Mouse (Mus musculus) activated CD4-positive, CD25-positive, alpha-beta regulatory T cell, adult 4 months (primary cell): Measurements from ENCODE around the gene Ndufaf2. TPM values are rescaled to one million over a fixed set of nuclear protein-coding genes. Genes with fewer than 3 reads are reported as not detected.
A peak's percentile ranks its signal among the peaks of the same experiment; 100 is the strongest.

Source experiments
- ATAC-seq: one replicate; pipeline ENCODE4 v1.8.0; 2017
- polyA plus RNA-seq, 2 experiments: library from polyadenylated mRNA; unstranded; fragments of 100-300 nt; shearing (Covaris generic); gene quantifications; one replicate each; pipeline ENCODE4 v1.2.1; 2017

The Ndufaf2 gene
- 10 to 100 TPM; 36.9 to 39.8 TPM for polyA plus RNA-seq

DNA sequence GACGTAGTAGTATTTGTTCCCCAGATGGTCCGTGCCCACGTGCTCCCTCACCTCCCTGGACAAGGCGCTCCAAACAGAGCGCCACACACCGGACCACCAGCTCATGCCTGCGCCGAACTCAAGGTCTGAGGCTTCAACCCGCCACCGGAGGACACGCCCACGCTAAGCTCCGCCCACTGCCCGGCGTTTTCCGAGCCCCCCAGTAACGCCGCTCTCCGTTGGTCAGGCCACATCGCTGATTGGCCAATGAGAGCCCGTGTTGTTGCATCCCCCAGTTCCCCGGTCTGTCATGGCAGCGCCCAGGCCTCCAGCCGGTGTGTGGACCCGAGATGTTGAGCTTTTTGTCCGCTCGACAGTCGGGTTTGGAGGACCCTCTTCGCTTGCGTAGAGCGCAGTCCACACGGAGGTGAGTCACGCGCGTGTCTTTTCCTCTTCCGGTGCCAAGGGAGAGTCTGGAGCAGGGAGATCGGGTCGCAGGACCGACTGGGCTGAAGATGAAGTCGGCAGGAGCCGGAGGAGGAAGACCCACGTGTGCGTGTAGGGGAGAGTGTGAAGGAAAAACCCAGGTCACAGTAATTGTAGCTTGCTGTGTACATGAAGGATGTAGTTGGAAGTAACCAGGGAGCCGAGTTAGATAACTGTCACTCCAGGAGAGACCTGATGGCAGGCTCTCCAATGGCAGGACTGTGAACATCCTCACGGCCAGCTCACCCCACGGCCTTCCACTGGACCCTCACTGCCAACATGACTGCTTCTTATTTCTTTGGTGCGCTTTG lies at the start of gene Ndufaf2, which contains the start of gene Ercc8:
Gene Ndufaf2 (minus strand): TSS at position 159 of the 776 bp plus-strand sequence.
Gene Ercc8 (plus strand): TSS at position 267 of the 776 bp plus-strand sequence.
- ATAC-seq, result peak; percentile 91

DNA sequence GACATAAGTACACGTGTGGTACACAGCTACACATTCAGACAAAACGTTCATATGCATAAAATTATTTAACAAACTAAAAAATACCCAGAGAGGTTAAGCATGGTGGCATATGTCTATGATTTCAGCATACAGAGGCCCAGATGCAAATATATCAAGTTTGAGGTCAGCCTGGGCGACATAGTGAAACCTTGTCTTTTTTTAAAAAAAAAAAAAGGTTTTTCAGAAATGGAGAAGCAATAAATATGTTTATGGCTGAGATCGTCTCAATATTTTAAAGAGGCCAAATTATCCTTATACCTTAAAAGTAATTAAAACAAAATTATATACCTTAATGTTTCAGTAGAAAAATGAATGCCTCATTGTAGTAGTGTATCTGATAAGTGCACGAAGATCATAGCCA lies 49.7 kb upstream of the Ndufaf2 start:
- no peak for ATAC-seq

DNA sequence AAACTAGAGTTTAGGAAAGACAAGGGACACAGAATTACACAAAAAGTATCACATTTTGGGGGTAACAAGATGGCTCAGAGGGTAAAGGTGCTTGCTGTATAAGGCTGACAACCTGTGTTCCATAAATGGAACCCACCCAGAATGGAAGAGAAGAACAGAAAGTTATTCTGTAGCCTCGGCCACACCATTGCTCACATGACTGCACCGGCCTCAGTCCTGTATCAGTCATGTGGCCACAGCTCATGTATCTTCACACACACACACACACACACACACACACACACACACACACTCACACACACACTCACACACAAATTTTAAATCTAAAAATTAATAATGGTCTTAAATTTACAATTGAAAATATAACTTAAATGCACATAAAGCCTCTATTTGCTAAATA lies 49.0 kb upstream of the Ndufaf2 start:
- ATAC-seq, result no peak

DNA sequence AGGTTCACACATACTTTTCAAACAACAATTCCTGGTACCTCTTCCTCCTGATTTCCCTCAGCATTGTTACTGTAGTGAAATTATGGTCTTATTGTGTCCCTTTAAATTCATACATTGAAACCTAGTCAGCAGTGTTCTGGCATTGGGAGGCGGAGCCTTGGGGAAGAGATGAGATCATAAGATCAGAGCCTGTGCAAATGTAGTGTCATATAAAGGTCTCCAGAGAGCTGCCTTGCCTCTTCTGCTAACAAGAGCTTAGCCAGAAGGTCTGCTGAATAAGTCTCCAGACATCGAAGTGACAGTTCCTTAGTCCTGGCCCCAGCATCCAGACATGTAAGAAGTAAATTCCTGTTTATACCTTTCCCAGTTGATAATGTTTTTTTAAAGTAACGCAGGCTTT lies 46.4 kb upstream of the Ndufaf2 start:
- ATAC-seq, result no peak

DNA sequence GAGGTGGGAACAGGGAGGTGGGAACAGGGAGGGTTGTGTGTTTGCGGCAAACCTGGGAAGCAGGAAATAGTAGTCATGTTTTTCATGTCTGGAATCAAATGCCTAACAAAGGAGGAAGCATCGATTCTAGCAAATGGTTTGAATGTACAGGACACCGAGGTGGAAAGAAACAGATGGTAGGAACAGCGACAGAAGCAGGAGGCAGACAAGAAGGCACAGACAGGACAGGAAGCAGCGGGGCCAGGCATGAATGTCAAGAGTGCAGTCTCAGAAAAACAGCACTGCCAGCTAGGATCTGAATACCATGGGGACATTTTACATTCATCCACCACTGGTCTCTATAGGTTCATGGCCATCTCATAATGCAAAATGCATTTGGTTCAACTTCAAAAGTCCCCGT lies 37.1 kb upstream of the Ndufaf2 start:
- no peak for ATAC-seq

DNA sequence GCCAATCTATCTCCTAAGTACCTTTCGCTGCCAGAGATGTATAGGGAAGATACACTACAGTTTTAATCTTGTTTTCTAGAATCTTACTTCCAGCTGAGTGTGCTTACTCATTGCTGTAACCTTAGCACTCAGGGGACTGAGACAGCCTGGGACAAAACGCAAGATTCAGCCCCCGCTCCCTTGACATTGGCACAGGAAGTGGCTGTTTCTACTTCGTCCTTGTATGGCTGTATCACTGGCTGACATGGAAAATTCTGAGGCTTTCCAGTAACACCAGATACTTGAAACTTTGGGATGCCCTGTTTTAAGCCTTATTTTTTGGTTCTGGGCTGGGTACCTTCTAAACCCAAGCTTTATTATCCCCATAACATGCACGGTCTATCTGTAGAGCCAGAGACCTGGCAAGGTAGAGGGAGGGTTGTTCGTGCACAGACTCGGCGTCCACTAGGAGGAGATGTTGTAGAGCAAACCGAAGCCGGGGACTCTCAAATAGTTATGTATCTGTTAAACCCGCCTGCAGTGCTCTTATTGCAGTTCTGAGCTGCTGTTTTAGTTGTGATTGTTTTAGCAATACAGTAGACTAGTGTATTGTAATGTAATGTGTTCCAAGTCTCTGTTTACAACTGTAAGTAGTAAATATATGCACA lies 32.8 kb upstream of the Ndufaf2 start:
- ATAC-seq, result peak; percentile 87

DNA sequence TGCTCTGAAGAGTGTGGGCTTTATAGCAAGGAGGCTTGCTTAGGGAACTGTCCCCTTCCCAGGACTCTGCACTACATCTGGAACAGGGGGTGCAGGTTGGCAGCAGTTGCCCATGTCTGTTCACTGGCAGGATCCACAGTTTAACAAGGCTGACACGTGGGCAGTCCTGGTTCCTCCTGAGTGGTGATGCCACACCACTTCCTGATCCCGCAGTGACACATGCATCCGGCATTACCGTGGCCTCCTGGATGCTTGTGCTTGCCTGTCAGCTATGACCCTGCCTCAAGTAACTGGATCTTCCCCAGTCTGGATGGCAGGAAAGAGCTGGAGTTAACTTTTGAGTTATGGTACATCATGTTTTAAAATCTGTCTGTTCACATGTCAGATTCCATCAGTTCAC lies 29.6 kb upstream of the Ndufaf2 start:
- no peak for ATAC-seq

DNA sequence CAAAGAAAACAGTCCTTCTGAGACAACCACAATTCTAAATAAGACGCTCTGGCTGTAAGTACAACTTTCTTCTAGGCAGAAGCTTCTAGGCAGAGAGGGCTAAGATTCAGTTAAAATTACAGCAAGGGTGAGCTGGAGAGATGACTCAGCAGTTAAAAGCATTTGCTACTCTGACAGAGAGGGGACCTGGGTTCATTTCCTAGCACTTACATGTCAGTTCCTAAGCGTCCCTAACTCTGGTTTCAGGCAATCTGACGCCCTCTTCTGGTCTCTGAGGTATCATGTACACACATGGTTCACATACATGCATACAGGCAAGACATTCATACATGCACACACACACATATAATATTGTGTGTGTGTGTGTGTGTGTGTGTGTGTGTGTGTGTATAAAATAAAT lies 27.1 kb upstream of the Ndufaf2 start:
- ATAC-seq, result no peak

DNA sequence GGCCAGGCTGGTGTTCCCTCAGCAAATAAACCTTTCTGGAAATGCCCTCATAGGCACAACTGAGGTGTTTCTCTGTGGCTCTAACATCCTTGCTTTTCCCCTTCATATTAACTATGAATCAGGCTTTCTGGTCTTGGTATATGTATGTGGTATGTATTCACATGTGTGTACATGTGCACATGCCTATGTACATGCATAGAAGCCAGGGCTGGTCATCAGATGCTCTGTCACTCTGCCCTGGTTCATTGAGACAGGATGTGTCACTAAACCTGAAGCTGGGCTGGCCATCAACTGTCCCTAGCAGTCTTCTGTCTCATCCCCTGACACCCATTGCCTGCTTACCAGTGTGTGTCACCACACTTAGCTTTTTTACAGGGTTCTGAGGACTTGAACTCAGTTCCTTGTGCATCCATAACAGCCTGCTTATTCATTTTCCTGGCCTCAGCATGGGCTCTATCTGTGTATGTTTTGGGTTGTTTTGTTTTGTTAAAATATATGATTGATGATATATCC lies 26.4 kb upstream of the Ndufaf2 start:
- no peak for ATAC-seq

DNA sequence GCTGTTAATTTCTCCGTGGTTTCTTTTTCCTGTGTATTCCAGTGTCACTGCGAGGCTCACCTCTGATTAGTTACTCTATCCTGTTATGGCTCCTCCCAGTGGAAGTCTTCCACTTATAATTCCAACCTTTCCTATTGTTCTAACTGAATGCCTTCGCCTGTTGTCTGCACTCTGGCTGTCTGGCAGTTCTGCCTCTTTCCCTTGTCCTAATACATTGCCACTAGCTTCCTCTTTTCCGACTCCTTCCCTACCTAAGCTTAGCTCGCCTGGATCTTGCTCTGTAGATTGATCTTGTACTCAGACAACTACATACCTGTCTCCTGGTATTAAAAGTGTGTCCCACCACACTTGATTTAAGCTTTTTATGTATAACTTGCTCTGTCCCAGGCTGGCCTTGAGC lies 22.4 kb upstream of the Ndufaf2 start:
- no peak for ATAC-seq

DNA sequence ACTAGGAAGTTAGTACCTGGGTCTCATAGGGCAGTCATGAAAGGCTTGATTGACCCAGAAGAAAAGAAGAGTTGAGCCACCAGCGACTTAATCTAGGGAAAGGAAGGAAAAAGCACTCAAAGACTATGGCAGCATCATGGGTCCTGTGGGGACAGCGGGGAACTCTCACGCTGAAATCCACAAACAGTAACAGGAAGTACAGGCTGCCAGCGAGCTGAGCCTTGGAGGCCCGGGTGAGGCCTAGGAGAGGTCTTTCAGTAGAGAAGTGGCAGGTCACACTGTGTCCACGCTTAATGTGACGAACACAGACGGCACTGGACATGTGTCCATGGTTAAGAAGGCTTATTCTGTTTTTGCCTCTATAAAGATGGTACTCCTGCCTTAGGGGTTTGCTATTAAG lies 21.2 kb upstream of the Ndufaf2 start:
- ATAC-seq, result no peak

DNA sequence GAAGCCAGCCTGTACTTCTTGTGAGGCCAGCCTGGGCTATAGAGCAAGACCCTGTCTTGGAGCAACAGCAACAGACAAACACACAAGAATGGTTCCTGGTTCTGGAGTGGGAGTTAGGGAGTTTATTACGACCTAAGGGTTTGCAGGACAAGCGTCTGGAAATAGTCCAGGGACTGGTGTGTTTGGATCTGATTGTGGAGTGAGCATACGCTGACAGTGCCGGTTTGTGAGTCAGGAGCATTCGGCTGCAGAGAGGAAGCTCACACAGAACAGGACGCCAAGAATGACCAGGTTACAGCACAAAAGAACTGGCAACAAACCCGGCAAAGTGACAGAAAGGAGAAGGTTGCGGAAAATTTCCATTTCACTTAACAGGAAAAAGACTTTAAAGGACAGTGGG lies 12.1 kb upstream of the Ndufaf2 start:
- ATAC-seq, result no peak

DNA sequence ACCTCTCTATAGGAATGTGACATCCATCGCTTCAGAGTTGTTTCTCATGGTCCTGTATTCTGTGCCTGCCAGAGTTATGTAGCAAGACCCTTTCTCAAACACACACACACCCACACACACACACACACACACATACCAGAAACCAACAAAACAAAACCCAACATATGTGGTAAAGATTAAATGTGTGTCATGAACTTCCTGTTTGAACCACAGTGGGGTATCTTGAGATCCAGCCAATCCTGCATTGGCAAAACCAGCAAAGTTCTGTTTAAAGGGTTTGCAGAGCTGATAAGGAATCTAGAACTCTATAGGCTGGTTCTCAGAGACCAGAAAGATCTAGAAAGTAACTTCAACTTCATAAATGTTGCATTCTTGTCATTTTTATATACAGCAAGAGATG lies 11.6 kb upstream of the Ndufaf2 start:
- ATAC-seq, result peak; percentile 66

DNA sequence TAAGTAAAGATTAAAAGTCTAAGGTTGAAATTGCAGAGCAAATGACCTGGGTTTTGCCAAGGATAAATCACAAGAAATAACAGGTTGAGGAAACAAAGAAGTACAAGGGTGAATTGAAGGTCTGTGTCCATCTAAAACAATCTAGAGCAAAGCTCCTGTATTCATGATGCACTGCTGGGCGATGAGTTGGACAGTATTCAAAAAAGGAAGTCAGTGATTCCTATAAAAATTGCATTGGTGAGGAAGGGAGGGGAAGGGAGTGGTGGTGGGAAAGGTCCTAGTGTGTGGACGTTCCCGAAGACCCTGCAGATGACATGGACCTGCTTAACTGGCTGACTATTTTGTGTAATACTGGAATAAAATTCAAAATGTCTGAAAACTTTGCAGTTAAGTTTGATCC lies 6.2 kb upstream of the Ndufaf2 start:
- no peak for ATAC-seq

DNA sequence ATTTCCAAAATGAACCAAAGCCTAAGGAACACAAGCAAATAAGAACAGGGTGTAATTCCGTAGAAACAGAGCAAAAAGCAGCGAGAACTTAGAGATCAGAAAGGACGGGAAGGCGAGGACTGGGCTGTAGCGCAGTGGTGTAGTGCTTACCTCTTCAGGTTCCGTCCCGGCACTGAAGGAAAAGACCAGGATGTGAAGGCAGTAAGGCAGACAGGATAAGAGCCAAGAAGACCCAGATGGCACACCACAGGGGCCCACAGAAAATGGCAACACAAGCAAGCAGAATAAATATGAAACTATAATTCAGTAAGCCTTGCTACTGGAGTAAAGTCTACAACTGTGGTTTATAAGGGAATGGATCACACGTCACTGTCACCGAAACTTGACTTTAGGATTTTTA lies 5.5 kb upstream of the Ndufaf2 start:
- no peak for ATAC-seq

DNA sequence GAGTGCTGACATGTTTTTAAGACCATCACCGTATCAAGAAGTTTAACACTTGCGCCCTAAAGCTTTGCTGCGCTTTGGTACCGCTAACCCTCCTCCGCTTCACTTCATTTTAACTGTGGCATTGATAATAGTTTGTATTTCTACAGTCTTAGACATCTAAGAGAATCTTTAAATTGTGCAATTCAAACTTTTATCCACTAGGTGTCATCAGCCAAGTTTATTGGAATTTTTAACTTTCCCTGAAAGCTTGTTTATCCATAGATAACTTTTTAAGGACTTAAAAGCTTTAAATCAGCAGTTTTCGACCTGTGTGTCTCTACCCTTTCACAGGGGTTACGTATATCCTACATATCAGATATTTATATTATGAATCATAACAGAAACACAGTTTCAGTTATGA lies 1.5 kb upstream of the Ndufaf2 start:
- ATAC-seq, result no peak

DNA sequence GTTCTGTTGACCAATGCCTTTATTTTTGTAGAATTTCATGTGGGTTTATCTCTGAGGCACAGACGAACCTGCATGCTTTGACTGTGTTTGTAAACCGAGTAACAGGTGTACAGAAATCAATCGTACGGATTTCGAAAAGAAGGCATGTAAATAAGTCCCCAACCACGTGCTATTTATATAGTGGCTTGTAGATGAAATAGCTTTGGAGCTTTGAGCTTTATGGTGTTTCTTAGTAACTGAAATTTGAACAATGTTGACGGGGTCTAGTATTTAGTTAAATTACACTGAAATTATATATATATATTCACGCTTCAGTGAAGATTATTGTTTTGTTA lies 785 bp upstream of the Ndufaf2 start:
- ATAC-seq, result no peak

DNA sequence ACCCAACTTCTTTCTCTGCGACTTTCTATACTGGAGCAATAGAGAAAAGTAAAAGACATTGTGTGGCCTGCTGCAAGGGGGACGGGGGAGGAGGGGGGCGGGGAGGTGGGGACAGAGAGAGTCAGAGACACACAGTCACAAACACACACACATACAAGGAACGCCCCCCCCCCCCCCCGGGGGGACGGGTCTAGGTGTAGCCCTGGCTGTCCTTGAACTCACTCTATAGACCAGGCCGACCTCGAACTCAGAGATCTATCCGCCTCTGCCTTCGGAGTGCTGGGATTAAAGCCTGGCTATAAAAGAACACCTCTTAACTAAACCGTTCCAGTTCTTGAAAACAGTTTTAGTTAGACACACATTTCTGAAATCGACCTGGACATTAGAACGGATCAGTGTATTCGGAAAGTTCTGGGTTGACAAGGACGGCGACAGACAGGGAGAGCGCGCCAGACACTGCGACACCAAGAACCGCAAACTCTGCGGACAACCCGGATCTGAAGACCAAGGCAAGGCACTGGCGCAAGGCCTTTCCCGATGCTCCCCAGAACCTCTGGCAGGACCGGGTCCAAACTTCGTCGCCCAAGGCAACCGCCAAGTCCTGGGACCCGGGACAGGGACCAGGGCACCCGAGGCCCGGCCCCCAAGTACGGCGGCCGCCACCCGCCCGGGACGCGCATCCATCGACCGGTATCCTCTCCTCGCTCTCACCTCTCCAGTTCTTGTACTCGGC lies 525 bp downstream of the Ndufaf2 start:
- ATAC-seq, result peak; percentile 53

DNA sequence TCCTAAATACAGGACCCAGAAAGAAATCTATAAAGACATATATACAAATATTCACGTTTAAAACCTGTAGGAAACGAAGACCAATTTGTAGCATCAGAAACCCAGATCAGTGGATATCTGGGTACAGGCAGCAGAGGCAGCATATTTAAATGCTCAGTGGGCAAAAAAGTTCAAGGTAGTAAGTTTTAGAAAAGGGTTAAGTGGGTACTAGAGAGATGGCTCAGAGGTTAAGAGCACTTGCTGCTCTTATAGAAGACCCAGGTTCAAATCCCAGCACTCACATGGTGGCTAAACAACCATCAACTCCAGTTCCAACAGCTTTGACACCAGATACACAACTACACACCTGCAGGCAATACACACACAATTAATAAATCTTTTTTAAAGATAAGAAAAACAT lies 1.3 kb downstream of the Ndufaf2 start:
- ATAC-seq, result no peak

DNA sequence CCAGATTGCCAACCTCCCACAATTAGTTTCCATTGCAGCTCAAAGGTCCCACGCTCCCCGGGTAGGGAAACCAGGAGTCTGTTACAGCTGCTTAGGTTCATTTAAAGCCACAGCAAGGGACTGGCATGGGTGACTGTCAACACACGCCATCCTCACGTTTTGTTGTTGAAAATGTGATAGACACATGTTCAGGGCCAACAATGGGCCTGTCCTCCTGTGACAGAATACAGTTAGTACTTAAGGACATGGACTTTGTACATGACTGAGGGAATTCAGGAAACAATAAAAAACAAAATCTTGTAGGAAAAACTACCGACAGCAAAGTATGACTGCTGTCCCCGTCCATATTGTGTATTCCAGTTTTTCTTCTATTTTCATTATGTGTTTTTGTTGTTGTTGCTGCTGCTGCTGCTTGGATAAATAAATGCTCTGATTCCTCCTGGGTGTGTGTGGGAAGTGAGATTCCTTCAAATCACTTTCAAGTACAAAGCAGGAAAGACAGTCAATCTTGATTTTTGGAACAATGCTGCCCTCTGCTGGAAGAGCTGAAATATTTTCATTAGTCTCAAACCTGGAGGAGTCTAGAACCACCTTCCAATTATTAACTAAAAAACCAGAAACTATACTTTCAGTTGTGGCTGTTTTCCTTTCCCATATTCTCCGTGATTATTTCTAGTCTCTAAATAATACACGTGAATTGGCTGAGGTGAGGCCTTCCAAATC lies 5.6 kb downstream of the Ndufaf2 start:
- peak; percentile 64 for ATAC-seq

DNA sequence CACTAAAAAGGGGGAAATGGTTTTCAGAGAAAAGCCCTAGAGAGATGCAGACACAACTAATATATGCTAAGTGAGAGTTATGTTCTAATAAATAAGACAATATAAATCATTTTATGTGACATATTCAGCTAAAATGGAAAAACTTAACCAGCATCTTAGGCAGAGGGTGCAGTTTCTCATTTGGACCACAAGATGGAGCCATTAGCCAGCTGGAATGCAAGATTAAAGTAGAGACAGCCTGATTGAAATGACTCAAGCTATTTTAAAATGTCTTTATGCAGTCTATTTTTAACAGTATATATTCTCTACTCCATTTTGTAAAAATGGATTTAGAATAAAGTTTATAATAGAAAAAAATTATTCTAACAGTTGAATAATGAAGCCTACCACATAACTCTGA lies 6.6 kb downstream of the Ndufaf2 start:
- ATAC-seq, result peak; percentile 53

DNA sequence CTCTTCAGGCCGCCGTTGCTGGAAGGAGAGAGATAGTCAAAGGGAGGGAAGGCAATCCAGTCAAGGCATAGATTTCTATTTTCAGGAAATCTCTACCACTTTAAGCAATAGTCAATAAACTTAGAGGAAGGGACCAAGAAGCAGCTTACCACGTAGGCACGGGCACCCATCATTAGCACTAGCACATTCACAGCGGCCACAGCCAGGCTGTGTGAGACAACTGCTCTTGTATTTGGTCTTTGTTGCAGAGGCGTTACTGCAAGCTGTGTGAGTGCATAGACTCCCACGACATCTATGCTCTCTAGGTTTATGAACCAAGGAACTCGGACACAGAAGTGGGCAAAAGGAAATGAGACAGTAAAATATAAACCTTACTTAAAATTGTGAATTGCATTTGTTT lies 14.3 kb downstream of the Ndufaf2 start:
- no peak for ATAC-seq

DNA sequence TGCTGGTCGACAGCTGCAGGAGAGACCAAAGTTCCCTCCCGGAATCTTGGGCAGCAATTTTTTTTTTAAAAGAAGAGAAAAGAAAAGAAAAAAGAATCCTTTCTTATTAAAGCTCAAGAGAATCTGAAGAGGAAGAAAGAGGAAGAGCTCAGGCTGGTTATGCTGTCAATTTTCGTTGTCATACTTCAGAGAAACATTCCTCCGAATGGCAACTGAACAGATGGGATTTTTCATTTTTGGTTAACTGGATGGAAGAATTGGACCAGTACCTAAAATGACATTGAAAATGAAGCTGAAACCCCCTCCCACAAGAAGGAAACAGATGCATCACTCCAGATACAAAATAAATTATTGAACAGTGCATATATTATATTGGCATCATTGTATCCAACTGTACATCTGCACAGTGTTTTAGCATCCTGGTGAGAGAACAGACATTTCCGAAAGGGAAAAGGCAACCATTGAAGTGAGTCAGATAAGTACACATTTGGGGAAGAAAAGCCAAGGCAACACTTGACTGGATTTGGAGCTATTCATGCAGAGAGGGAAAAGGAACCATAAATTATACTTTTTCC lies 19.9 kb downstream of the Ndufaf2 start:
- ATAC-seq, result no peak
